Mouse (Mus musculus) heart, adult 2 months (tissue): ENCODE measurements at regions not wholly inside any gene's neighbourhood (a gene's known extent, or its start where the extent isn't known, plus 50 kb on each side); places are given as distances from the start of the nearest gene placed in this dataset.

ENCODE experiments used
- CTCF ChIP-seq: fragments of 200-600 bp; IDR thresholded peaks from 2 replicates; pipeline ENCODE4 v1.8.1; 2022; ENCODE audit warnings: antibody characterized with exemption, mild to moderate bottlenecking, moderate library complexity
- POLR2A ChIP-seq: fragments of 200-500 bp; IDR thresholded peaks from 2 replicates; pipeline ENCODE4 v1.6.1; 2011; ENCODE audit warnings: mild to moderate bottlenecking, low read depth, low read length, control low read depth; ENCODE audit not compliant: insufficient read depth

DNA sequence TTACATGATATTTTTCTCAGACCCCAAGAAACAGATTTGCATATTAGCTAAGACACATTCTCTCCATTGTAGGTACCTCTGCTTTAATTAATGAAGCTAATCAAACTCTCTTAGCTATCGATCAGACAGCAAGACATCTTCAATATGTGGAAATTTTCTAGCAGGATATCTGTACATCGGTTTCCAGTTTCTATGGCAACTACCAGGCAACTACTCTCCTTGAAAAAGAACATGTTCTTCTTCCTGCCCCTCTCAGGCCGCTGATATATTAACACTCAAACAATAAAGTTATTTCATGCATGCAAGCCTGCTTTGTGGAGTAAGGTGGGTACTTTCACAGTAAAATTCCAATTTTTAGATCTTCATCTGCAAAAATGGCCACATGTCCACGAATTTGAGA, 91.7 kb upstream of the Zbtb20 start:
- TF ChIP-seq POLR2A: no peak
- no peak for TF ChIP-seq CTCF
